Mouse (Mus musculus): ENCODE results near the gene Cep41.

DNA sequence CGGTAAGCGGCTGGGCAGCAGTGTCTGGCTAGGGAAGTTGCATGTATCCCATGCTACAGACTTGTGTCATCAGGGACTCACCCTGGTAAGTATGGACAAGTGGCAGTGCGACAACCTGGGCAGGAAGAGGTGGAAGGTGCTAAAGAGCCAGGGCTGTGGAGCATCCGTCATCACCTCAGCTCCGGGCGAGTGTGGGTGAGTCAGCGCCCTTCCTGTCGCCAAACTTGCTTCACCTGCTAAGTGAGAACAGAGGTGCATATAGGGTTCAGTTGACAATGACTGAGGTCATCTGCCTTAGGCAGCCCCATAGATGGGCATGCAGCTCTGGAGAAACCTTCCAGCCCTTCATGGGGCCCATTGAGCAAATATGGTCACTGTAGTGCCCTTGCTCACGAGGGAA is 68.8 kb downstream of the Cep41 start:
- TF ChIP-seq CTCF (IDR thresholded peaks at IDR 0.05; ENCODE audit: low read depth), result no peak
- TF ChIP-seq EP300 (IDR thresholded peaks at IDR 0.05; ENCODE audit: low read depth), result no peak; the same call in 1 of the 2 replicates
